Mouse (Mus musculus): Measurements from ENCODE around the gene P2ry2. TPM values are rescaled to one million over a fixed set of nuclear protein-coding genes. Genes with fewer than 3 reads are reported as not detected.

The P2ry2 gene
- total RNA-seq, 1 experiment from 2014 or later, result 5.0 TPM

Other genes starting within 250 kb of the P2ry2 start
- gene Relt, start 149.4 kb downstream of the P2ry2 start, total RNA-seq (2021), result 3.1 and 5.8 TPM in 2 replicates
- 43.9 and 47.2 TPM in 2 replicates for gene Arhgef17, start 80.8 kb downstream of the P2ry2 start, total RNA-seq (2021)
- 2.4 and 4.8 TPM in 2 replicates for gene P2ry6, start 38.2 kb downstream of the P2ry2 start, total RNA-seq (2021)
- gene Fchsd2, start 80.0 kb upstream of the P2ry2 start, total RNA-seq (2021), result 21.6 and 31.8 TPM in 2 replicates

All from adrenal gland, postnatal 14 days (tissue).